9 mouse cellular contexts compared by ENCODE assay signal in genomic region chr6:128398996-128399395, GRCm38 (mm10). TPM values are rescaled to one million over a fixed set of nuclear protein-coding genes. Genes with fewer than 3 reads are reported as not detected.
DNase-seq lines count a peak whose midpoint lies in the region; ATAC-seq and TF ChIP-seq lines count a peak whose summit lies in the region.
"Had no signal": no experiment of that assay in that cellular context is flagged by ENCODE, and none has a peak within 500 bp of the region (broad histone marks: within the 10 kb centered on the region; RNA-seq: fewer than 3 reads in every experiment).

Gene Nrip2, plus strand, starts transcription at chr6:128399296.

- peak within 1 kb of the TSS; percentile 78; the same call in 1 of the 2 replicates for H3K27ac ChIP-seq in kidney, embryonic 14.5 days (ENCODE audit: low read depth, low read length)
- no peak within 1 kb of the TSS for H3K27ac ChIP-seq in cortical plate, adult 2 months (ENCODE audit: insufficient read depth, low read length)
- H3K27ac ChIP-seq in forebrain, postnatal 0 days (ENCODE audit: low read depth, low read length) = peak within 1 kb of the TSS; percentile 48
- peak within 1 kb of the TSS; percentile 66 for H3K27ac ChIP-seq in liver, embryonic 16.5 days (ENCODE audit: low read length)

- peak within 1 kb of the TSS; percentile 47 for H3K4me2 ChIP-seq in kidney, embryonic 14.5 days (replicated peaks; ENCODE audit: low read depth, low read length)
- H3K4me2 ChIP-seq in forebrain, postnatal 0 days (ENCODE audit: low read depth) = peak within 1 kb of the TSS; percentile 49
- H3K4me2 ChIP-seq in liver, embryonic 16.5 days (ENCODE audit: low read depth, low read length) = peak within 1 kb of the TSS; percentile 30

- no peak for DNase-seq in kidney, postnatal 14 days
- DNase-seq in forebrain, postnatal 0 days = no peak
- DNase-seq in embryo, embryonic 9.5 days (ENCODE audit: extremely low spot score) = no peak
- no peak for DNase-seq in retina, embryonic 14.5 days (ENCODE audit: low spot score)
- DNase-seq in left cerebral cortex, postnatal 10 days (ENCODE audit: extremely low spot score in 1 of 2, low spot score in 2 of 2) = no peak

- H3K9me3 ChIP-seq in kidney, embryonic 14.5 days (ENCODE audit: control insufficient read depth, low read length) = no peaks in the 10 kb centered on the region
- no peaks in the 10 kb centered on the region for H3K9me3 ChIP-seq in forebrain, postnatal 0 days (ENCODE audit: low read length)
- no peaks in the 10 kb centered on the region for H3K9me3 ChIP-seq in liver, embryonic 16.5 days (replicated peaks; ENCODE audit: control insufficient read depth, low read length)
- H3K9me3 ChIP-seq: G1E had no signal

- H3K36me3 ChIP-seq in kidney, embryonic 14.5 days (ENCODE audit: control insufficient read depth, insufficient read depth, low read length) = no peaks in the 10 kb centered on the region
- H3K36me3 ChIP-seq in forebrain, postnatal 0 days (ENCODE audit: insufficient read depth) = no peaks in the 10 kb centered on the region
- no peaks in the 10 kb centered on the region for H3K36me3 ChIP-seq in liver, embryonic 16.5 days (ENCODE audit: control insufficient read depth, insufficient read depth)
- H3K36me3 ChIP-seq: G1E had no signal

- H3K27me3 ChIP-seq in kidney, embryonic 14.5 days (ENCODE audit: control insufficient read depth, insufficient read depth, low read length) = no peaks in the 10 kb centered on the region
- no peaks in the 10 kb centered on the region for H3K27me3 ChIP-seq in forebrain, postnatal 0 days (ENCODE audit: insufficient read depth, low read length)
- no peaks in the 10 kb centered on the region for H3K27me3 ChIP-seq in liver, embryonic 16.5 days (ENCODE audit: control insufficient read depth, insufficient read depth, low read depth, low read length)

- no peak for TF ChIP-seq POLR2A in cortical plate, adult 2 months (IDR thresholded peaks at IDR 0.05; ENCODE audit: extremely low read depth, insufficient read depth, low read length)

- ATAC-seq in kidney, embryonic 14.5 days (ENCODE audit: low FRiP score, low TSS enrichment) = no peak
- no peak for ATAC-seq in forebrain, postnatal 0 days
- no peak for ATAC-seq in liver, embryonic 16.5 days (ENCODE audit: low read depth)

- H3K4me3 ChIP-seq in kidney, embryonic 14.5 days (ENCODE audit: low read length) = peak within 1 kb of the TSS; percentile 28
- peak within 1 kb of the TSS; percentile 43 for H3K4me3 ChIP-seq in cortical plate, adult 2 months (ENCODE audit: insufficient read depth, low read length)
- H3K4me3 ChIP-seq in forebrain, postnatal 0 days (ENCODE audit: low read depth, low read length) = peak within 1 kb of the TSS; percentile 29
- peak within 1 kb of the TSS; percentile 26; the same call in 1 of the 2 replicates for H3K4me3 ChIP-seq in liver, embryonic 16.5 days (ENCODE audit: low read depth, low read length)

- peak within 1 kb of the TSS; percentile 40; the same call in 1 of the 2 replicates for H3K9ac ChIP-seq in kidney, embryonic 14.5 days (ENCODE audit: low read depth, low read length)
- H3K9ac ChIP-seq in forebrain, postnatal 0 days = peak within 1 kb of the TSS; percentile 46
- H3K9ac ChIP-seq in liver, embryonic 16.5 days (ENCODE audit: low read depth, low read length) = no peak within 1 kb of the TSS; the same call in 1 of the 2 replicates

- peaks cover 8% of the 10 kb centered on the region; the same call in 1 of the 2 replicates for H3K4me1 ChIP-seq in kidney, embryonic 14.5 days (ENCODE audit: control insufficient read depth, insufficient read depth, low read length)
- no peaks in the 10 kb centered on the region for H3K4me1 ChIP-seq in cortical plate, adult 2 months (ENCODE audit: control insufficient read depth, insufficient read depth, low read length)
- 0 out of 2 replicates have a peak, but pooled peaks cover 5% of the 10 kb centered on the region for H3K4me1 ChIP-seq in forebrain, postnatal 0 days (ENCODE audit: insufficient read depth)
- no peaks in the 10 kb centered on the region for H3K4me1 ChIP-seq in liver, embryonic 16.5 days (ENCODE audit: control insufficient read depth, low read depth, low read length)

- intact Hi-C loops in left cerebral cortex, postnatal 10 days (cut with DNase I) = no loop called here

- WGBS in kidney, embryonic 14.5 days = 71% methylated on average over 3 of the region's 3 CpGs
- 82% methylated on average over 3 of the region's 3 CpGs for WGBS in forebrain, postnatal 0 days
- WGBS in liver, embryonic 16.5 days (ENCODE audit: insufficient replicate concordance) = 60% methylated on average over 3 of the region's 3 CpGs

- no peak for TF ChIP-seq CTCF in cortical plate, adult 2 months (IDR thresholded peaks at IDR 0.05; ENCODE audit: extremely low read depth, insufficient read depth, low read length)
- TF ChIP-seq CTCF in forebrain, postnatal 0 days (IDR thresholded peaks at IDR 0.05; ENCODE audit: low read depth) = no peak

RNA-seq across cellular contexts. Expression of gene Nrip2, which starts in this region (rescaled TPM):
- polyA plus RNA-seq in kidney, embryonic 14.5 days (2014; fragmentation: Nextera tagmentation; extraction: Ambion mirVana) = 13.3 and 17.9 TPM in 2 replicates
- 16.1 and 19.5 TPM in 2 replicates for polyA plus RNA-seq in cortical plate, adult 2 months (2012; rRNA removed)
- total RNA-seq in forebrain, postnatal 0 days (2014; rRNA removed) = 7.1 and 8.5 TPM in 2 replicates
- 5.5 and 7.4 TPM in 2 replicates for polyA plus RNA-seq in forebrain, postnatal 0 days (2015; fragmentation: Nextera tagmentation; extraction: Ambion mirVana)
- 4.1 and 4.7 TPM in 2 replicates for polyA plus RNA-seq in liver, embryonic 16.5 days (2015; fragmentation: Nextera tagmentation; extraction: Ambion mirVana)
- total RNA-seq in left cerebral cortex, postnatal 10 days (2021) = 1 to 10 TPM; 5.3 to 5.8 TPM
- polyA plus RNA-seq: G1E had no signal
